Mouse (Mus musculus) cerebellum, adult 18-20 months (tissue): ENCODE data around the gene Clcnka.

Experiments
- DNase-seq, 2 experiments: peaks; one replicate each; pipeline ENCODE4 v3.0.0; 2021

Gene Clcnka

GRCm38 (mm10) chr4:141367997-141368791 lies 30.3 kb downstream of the Clcnka start, which contains the start of gene Fam131c:
Gene Fam131c, plus strand, starts transcription at chr4:141368220.
- peak in 1 of 2 experiments; percentile 28 for DNase-seq

DNA sequence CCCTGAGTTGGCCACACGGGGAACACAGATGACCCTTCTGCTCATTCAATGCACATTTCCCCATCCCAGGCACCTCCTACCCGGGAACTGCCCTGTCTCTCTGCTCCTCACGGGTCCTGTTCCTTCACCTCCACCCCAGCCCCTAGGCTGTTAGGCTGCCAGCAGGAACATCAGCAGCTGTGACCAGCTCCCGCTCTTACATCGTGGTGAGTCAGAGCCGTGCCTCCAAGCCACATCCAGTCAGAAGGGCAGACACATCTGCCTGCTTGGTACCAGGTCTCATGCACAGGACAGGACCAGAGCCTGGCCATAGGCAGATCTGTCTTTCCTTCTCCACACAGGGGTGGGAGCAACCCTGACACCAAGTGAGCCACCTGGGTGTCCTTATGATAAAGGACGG lies 32.6 kb downstream of the Clcnka start:
- DNase-seq, result no peak

GRCm38 (mm10) chr4:141365126-141365525 lies 33.4 kb downstream of the Clcnka start:
- DNase-seq, result no peak

DNA sequence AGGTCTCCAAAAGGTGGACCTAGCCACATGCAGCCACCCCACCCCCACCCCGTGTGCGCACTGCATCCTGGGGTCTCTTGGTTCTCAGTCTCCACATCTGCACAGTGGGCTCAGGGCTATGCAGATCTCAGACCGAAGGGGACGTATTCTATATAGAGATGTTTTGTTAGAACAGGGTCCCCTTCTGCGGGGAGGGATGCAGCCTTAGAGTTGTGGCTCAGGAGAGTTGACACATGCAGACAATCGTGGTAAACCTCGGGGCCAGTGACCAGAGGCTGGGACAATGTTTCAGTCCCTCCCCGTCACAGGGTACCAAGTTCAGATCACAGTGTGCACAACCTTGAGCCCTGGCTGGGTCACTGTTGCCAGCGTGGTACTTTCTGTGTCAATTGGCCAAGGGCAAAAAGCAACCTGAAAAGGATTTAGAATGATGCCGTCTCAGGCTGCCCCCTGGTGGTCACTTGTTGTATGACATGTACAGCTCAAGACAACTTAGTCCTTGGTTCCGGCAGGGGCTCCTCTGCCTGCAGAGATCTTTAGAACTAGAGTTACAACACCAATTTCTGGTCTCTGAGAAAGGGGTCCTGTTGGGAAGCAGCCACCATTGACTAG lies 35.5 kb downstream of the Clcnka start:
- peak; percentile 58 to 81 for DNase-seq

DNA sequence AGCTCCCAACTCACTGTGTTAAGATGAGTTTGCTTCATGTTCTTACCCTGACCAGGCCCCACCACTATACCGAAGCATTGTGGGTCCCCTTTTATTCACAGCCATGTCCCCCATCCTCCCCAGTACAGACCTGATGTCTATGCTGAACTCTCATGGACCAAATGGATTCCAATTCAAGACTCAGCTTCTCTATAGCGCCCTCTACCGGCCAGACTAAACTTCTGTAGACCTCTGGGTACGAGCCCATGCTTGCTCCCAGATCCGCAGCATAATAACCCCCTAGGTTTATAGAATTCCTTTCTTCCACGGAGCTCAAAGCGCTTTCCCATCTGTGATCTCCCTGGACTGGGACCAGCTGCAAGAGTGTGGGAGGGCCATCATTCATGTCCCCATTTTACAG lies 37.7 kb downstream of the Clcnka start:
- DNase-seq, result no peak

GRCm38 (mm10) chr4:141359222-141359621 lies 39.3 kb downstream of the Clcnka start:
- no peak for DNase-seq

GRCm38 (mm10) chr4:141357811-141358210 lies 40.7 kb downstream of the Clcnka start:
- DNase-seq, result no peak

DNA sequence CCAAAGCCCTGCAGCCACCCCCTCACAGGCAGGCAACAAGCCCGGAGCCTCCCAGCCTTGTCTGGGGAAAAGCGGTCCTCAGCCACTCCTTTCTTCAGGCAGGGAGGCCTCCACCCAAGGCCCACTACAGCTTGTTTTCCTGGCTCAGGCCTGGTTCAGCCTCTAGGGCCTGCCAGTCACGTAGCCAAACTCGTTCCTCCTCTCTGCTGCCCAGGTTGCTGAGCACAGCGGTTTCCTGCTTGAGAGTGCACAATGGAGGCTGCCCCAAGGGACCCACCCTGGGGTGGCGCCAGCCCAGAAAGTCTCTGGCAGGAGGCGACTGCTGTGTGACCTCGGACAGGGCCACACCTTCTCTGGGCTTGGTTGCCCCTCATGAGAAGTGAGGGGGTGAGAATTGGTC lies 44.7 kb downstream of the Clcnka start:
- no peak for DNase-seq

DNA sequence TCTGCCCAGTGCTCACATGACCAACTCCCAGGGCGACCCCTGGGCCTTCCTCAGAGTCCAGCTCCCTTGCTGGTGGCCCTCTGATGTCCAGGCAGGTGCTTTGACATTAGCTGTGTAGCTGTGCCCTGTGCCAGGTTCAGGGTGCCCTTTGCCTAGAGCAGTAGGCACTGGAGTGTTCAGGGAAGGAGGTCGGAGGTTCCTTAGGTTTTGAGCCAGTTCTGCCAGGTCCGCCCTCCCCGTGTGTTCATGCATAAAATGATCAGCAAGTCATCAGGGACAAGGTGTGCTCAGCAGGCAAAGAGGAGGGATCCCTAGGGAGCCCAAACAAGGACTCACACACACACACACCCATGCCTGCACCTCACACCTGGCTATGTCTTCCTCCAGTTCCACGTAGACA lies 45.5 kb downstream of the Clcnka start:
- no peak for DNase-seq

- DNase-seq, result no peak
Observed at GRCm38 (mm10) chr4:141351972-141352371, 46.6 kb downstream of the Clcnka start.

DNA sequence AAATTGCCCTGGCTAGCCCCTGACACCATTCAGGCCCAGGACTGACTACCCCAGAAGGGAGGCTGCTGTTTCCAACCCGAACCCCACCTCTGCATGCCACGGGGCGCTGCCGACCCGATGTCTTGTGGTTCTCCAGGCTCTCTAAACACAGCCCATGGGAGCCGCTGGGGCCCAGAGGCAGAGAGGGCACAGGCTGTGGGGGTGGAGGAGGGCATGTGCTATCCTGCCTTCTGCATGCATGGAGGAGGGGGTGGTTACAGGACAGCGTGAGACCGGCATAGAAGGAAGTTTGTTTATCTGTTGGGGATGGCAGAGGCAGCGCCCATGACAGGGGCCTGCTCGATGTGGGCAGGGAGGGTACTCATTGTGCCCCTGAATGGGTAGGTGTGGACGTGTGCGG lies 48.5 kb downstream of the Clcnka start:
- DNase-seq, result no peak

GRCm38 (mm10) chr4:141348616-141349015 lies 49.9 kb downstream of the Clcnka start:
- no peak for DNase-seq

DNA sequence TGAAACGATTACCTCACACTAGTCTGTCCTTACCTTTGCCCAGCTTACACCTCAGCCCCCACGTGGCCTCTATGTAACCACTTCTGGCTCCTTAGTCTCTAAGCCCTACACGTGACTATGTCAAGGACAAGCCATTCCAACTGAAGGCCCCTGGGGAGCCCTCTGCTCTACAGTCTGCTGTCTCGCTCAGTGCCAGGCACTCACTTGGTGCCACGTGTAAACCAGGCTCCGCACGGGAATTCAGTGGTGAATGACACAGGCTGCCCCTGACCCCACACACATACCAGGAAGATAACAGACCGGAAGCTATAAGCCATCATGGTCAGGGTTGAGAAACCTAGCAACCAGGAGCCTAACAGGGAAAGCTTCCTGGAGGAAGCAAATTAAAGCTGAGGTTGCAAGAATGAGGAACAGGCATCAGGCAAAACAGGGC lies 51.1 kb downstream of the Clcnka start:
- DNase-seq, result no peak

GRCm38 (mm10) chr4:141345219-141345618 lies 53.3 kb downstream of the Clcnka start:
- DNase-seq, result no peak

DNA sequence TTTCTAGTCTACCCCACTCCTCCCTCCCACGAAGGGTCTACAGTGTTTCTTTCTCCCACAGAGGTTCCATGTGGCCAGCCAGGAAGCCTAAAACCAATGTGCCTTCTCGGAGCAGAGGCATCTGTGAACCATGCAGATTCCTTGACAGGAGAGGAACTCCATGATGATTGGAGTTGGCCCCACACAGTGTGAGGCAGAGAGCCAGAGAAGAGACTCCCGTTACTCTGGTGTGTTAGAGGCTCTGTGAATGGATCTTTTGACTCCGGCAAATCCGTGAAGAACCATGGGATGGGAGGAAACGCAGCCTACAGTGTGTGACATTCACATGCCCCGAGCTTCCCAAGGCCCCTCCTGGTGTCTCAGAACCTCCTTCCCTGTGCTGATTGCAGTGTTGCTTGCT lies 55.0 kb downstream of the Clcnka start:
- DNase-seq, result no peak

DNA sequence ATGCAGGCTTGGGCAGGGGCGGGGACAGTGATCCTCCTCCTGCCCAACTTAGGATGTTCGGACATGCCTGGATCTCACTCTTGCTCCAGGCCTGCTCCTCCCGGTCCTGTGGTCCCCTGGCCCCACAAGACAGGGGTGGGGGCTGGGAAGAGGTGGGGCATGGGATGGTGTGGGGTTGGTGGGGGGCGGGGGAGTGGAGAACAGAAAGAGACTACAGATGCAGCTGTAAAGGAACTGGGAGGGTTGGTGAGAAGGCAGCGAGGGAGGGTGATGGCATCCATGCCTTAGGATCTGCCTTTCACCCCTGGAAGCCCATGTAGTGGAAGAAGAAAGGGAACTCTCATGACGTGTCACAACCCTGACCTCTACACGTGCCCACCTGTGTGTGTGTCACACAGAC lies 57.0 kb downstream of the Clcnka start:
- DNase-seq, result no peak

- DNase-seq, result no peak
Observed at GRCm38 (mm10) chr4:141338853-141339252, 59.7 kb downstream of the Clcnka start.

- no peak for DNase-seq
Observed at GRCm38 (mm10) chr4:141337986-141338385, 60.5 kb downstream of the Clcnka start.

- no peak for DNase-seq
Observed at GRCm38 (mm10) chr4:141336196-141336595, 62.3 kb downstream of the Clcnka start.

DNA sequence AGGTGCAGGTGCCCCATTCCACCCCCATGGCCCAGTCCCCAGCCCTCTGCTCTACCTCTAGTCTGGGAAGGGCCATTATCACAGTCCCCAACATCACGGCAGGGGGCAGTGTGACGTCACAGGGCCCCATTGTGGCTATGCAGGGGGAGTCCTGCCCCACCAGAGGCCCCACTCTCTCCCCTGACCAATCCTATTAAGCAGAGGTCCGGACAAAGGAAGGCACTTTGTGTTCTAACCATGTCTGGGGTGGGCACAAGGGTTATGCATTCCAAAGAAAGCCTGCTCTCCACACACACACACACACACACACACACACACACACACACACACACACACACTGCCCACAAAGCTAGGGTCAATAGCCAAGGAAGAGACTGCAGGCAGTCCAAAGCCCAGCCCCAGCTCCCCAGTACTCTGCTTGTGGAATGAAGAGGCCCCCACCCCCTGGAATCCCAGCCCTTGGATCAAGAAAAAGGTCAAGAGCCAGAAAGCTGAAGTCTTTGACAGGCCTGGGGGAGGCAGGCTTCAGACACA lies 63.2 kb downstream of the Clcnka start:
- no peak for DNase-seq

DNA sequence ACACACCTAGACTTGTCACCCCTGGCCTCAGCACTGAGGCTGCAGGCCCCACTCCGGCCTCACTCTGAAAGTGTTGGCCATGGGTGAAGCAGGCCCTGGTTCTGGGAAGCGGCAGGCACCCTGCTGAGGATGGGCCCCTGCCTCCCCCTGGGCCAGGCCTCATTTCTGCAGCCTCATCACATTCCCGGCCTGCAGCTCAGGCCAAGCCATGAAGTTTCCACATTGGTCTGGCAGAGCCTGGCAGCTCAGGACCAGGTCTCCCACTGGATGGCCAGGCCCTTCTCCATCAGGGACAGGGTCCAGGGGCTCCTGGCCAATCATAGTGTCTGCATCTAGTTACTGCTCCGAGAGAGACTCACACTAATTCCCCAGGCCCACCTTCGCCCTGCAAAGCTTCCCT lies 63.8 kb downstream of the Clcnka start:
- no peak for DNase-seq
